Mouse (Mus musculus) heart, embryonic 10.5 days (tissue): ENCODE measurements around the gene Mroh3. TPM values are rescaled to one million over a fixed set of nuclear protein-coding genes. Genes with fewer than 3 reads are reported as not detected.

Experiments
- DNase-seq: peaks from one replicate; pipeline ENCODE4 v3.0.0-alpha.2; 2017; ENCODE audit warnings: low spot score
- H3K27ac ChIP-seq: fragments of 300-500 bp; sonication (generic); 2 replicates; pipeline ENCODE4 v1.5.1; 2016; ENCODE audit warnings: mild to moderate bottlenecking
- H3K27me3 ChIP-seq: fragments of 300-500 bp; sonication (generic); 2 replicates; pipeline ENCODE4 v1.6.1; 2016; ENCODE audit warnings: mild to moderate bottlenecking; ENCODE audit not compliant: poor library complexity, insufficient read depth, severe bottlenecking
- H3K36me3 ChIP-seq: fragments of 300-500 bp; sonication (generic); 2 replicates; pipeline ENCODE4 v1.6.1; 2016; ENCODE audit warnings: mild to moderate bottlenecking, moderate library complexity
- H3K4me1 ChIP-seq: fragments of 300-500 bp; sonication (generic); 2 replicates; pipeline ENCODE4 v1.6.1; 2016; ENCODE audit warnings: mild to moderate bottlenecking
- H3K4me3 ChIP-seq: fragments of 300-500 bp; sonication (generic); 2 replicates; pipeline ENCODE4 v1.5.1; 2016; ENCODE audit warnings: mild to moderate bottlenecking, moderate library complexity
- H3K9me3 ChIP-seq: fragments of 300-500 bp; sonication (generic); 2 replicates; pipeline ENCODE4 v1.6.1; 2016; ENCODE audit warnings: mild to moderate bottlenecking, moderate library complexity
- WGBS: fragments of 180-500 bp; shearing (Covaris S2); methylation state at CpG from one replicate; pipeline ENCODE4 v1.1.7; 2016; 5-methylcytosine and 5-hydroxymethylcytosine counted together
- polyA plus RNA-seq: library from polyadenylated mRNA; unstranded; fragments of >200 nt; fragmentation: Nextera tagmentation; extraction: Ambion mirVana; gene quantifications from 2 replicates; pipeline ENCODE4 v1.2.1, GENCODE M21; 2016

Mroh3 gene
- polyA plus RNA-seq = 0.11 TPM in 1 of 2 replicates, not detected in the other

GRCm38 (mm10) chr1:136212803-136213202 lies at the start of gene Mroh3:
Mroh3 (minus strand) TSS chr1:136212828.
- 27% methylated on average over 3 of the region's 3 CpGs for WGBS
- no peak for DNase-seq
- H3K36me3 ChIP-seq = peaks cover 4% of the 10 kb centered on the region

DNA sequence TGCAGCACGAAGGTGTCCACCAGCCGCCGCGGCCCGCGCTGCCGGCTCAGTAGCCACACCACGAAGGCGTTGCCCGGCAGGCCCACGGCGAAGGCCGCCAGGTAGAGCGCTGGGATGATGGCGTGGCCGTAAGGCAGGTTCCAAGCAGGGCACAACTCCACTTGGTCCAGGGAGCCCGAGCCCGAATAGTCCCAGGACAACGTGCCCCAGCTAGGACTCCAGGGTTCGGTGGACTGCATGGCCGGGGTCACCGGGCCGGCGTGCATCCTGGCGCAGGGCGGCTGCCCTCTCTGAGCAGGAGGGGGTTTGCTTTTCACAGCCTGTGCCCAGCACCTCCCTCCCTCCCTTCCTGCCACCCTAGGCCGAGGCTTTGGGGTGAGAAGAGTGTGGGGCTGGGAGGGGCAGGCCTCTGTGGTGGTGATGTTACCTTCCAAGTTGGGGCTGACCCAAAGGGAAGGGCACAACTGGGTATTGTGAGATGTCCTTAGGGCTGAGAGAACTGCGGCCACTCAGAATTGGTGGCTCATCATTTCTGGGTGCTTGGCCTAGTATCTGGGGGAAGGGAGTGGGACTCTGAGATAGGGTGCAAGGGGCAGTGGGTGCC lies 48.1 kb upstream of the Mroh3 start, which contains the start of gene Gpr25:
TSS of gene Gpr25 (minus strand) at position 239 of the 604 bp plus-strand sequence.
- Histone ChIP-seq H3K4me3 (peak within 1 kb of the TSS; percentile 65), H3K27ac (peak within 1 kb of the TSS; percentile 77), H3K27me3 (peaks cover 80% of the 10 kb centered on the region), H3K36me3 (no peaks in the 10 kb centered on the region), H3K4me1 (peaks cover 20% of the 10 kb centered on the region), H3K9me3 (no peaks in the 10 kb centered on the region)
- 8% methylated on average over 28 of the region's 28 CpGs for WGBS
- no peak for DNase-seq

More at GRCm38 (mm10) chr1:136212803-136213202, at the start of gene Mroh3:
- Histone ChIP-seq H3K4me1 (no peaks in the 10 kb centered on the region), H3K9me3 (no peaks in the 10 kb centered on the region), H3K27me3 (0 out of 2 replicates have a peak, but pooled peaks cover 6% of the 10 kb centered on the region), H3K27ac (no peak within 1 kb of the TSS), H3K4me3 (no peak within 1 kb of the TSS)

DNA sequence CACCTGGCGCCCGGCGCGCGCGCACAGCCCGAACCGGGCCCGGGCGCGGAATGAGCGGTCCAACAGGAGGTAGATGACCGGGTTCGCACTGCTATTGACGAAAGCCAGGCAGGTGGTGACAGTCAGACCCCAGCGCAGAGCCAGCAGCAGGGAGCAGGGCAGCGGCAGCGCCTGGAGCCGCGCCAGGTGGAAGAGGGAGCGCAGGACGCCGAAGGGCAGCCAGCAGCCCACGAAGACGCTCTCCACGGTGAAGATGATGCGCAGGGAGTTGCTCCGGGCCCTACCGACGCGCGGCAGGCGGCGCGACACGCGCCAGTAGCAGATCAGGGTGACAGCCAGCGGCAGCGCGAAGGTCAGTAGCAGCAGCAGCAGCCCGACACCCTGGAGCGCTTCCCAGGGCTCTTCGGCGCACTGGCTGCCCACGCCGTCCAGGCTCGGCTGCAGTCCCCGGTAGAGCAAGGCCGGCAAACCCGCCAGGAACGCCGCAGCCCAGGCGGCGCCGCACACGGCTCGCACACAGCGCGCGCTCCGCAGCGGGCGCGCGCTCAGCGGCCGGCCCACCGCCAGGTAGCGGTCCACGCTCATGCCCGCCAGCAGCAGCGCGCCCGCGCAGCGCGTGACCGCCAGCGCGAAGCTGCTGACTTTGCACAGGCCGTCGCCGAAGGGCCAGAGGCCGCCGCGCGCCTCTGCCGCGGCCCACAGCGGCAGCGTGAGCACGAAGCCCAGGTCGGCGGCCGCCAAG lies 47.4 kb upstream of the Mroh3 start:
- WGBS = under 1% methylated on average over 92 of the region's 95 CpGs
- H3K27me3 ChIP-seq = peaks cover 84% of the 10 kb centered on the region
- H3K9me3 ChIP-seq = no peaks in the 10 kb centered on the region
- H3K4me3 ChIP-seq = peak overlapping the region; percentile 65
- no peaks in the 10 kb centered on the region for H3K36me3 ChIP-seq
- peak overlapping the region; percentile 77 for H3K27ac ChIP-seq
- no peak for DNase-seq
- peaks cover 26% of the 10 kb centered on the region for H3K4me1 ChIP-seq

- no peak for DNase-seq
- H3K9me3 ChIP-seq = no peaks in the 10 kb centered on the region
- H3K27ac ChIP-seq = 0 out of 2 replicates have a peak overlapping the region, but pooled peaks have one; percentile 77
- peak overlapping the region; percentile 65 for H3K4me3 ChIP-seq
- peaks cover 83% of the 10 kb centered on the region for H3K27me3 ChIP-seq
- H3K4me1 ChIP-seq = peaks cover 28% of the 10 kb centered on the region
- 3% methylated on average over 16 of the region's 16 CpGs for WGBS
- H3K36me3 ChIP-seq = no peaks in the 10 kb centered on the region
These were observed 46.9 kb upstream of the Mroh3 start for GRCm38 (mm10) chr1:136259543-136259892.

GRCm38 (mm10) chr1:136258495-136258894 lies 45.9 kb upstream of the Mroh3 start:
- Histone ChIP-seq H3K9me3 (no peaks in the 10 kb centered on the region), H3K4me1 (peaks cover 28% of the 10 kb centered on the region), H3K36me3 (no peaks in the 10 kb centered on the region), H3K27me3 (peaks cover 75% of the 10 kb centered on the region), H3K27ac (no peak overlapping the region), H3K4me3 (no peak overlapping the region)
- DNase-seq = no peak
- 75% methylated on average over 9 of the region's 9 CpGs for WGBS

DNA sequence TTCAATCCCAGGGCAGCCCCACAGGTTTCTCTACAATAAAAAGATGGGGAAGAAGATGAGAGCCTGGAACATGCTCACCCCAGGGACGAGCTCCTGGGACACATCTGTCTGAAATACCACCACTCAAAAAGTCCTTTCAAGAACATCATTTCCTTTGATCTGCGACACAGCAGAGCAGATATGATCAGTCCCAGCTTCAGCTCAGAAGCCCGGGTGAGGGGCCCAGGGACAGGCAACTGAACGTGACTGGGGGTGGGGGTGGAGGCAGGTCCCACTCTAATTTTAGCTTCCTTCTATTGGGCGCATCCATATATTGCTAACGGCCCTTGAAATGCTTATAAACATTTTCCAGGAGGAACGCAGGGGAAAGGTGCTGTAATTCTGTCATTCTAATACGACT lies 43.0 kb upstream of the Mroh3 start:
- Histone ChIP-seq H3K9me3 (no peaks in the 10 kb centered on the region), H3K4me1 (peaks cover 24% of the 10 kb centered on the region), H3K36me3 (no peaks in the 10 kb centered on the region), H3K27ac (0 out of 2 replicates have a peak overlapping the region, but pooled peaks have one; percentile 36), H3K27me3 (peaks cover 47% of the 10 kb centered on the region), H3K4me3 (no peak overlapping the region)
- DNase-seq = no peak
- WGBS = 30% methylated on average over 8 of the region's 8 CpGs

GRCm38 (mm10) chr1:136255174-136255573 lies 42.5 kb upstream of the Mroh3 start:
- H3K27me3 ChIP-seq = peaks cover 42% of the 10 kb centered on the region
- H3K4me1 ChIP-seq = peaks cover 19% of the 10 kb centered on the region
- no peak overlapping the region for H3K4me3 ChIP-seq
- no peak for DNase-seq
- H3K27ac ChIP-seq = 0 out of 2 replicates have a peak overlapping the region, but pooled peaks have one; percentile 36
- H3K9me3 ChIP-seq = no peaks in the 10 kb centered on the region
- 24% methylated on average over 6 of the region's 6 CpGs for WGBS
- no peaks in the 10 kb centered on the region for H3K36me3 ChIP-seq

DNA sequence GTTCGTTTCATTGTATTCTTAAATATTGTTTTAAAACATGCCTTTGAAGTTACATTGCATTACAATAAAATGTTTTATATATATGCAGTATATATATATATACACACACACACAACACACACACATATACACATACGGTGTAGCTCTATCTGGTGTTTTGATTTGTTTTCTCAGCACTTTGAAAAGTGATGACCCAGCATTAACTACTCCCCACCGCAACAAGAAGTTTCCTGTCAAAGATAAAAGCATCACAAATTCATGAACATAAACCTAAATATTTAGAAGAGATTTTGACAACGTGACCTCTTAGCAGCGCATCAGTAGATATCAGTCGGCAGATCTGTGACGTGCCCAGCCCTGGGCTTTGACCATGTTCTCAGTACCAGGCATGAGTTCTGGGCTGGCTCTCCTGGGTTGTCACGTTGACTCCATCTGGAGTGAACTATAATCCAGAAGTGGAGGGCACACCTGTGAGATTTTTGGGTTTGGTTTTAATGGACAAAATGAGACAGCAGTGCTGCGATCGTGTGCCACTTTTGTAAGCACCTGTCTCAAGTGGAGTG lies 42.0 kb upstream of the Mroh3 start:
- DNase-seq = no peak
- WGBS = 80% methylated on average over 10 of the region's 10 CpGs
- Histone ChIP-seq H3K27ac (no peak overlapping the region), H3K27me3 (peaks cover 36% of the 10 kb centered on the region), H3K36me3 (no peaks in the 10 kb centered on the region), H3K4me1 (peaks cover 13% of the 10 kb centered on the region), H3K9me3 (no peaks in the 10 kb centered on the region), H3K4me3 (no peak overlapping the region)

GRCm38 (mm10) chr1:136253472-136253871 lies 40.8 kb upstream of the Mroh3 start:
- Histone ChIP-seq H3K27me3 (peaks cover 25% of the 10 kb centered on the region), H3K36me3 (no peaks in the 10 kb centered on the region), H3K9me3 (no peaks in the 10 kb centered on the region), H3K4me1 (peaks cover 12% of the 10 kb centered on the region), H3K27ac (no peak overlapping the region), H3K4me3 (no peak overlapping the region)
- DNase-seq = no peak
- WGBS = 15% methylated on average over 2 of the region's 2 CpGs

- H3K4me3 ChIP-seq = no peak overlapping the region
- H3K4me1 ChIP-seq = no peaks in the 10 kb centered on the region
- H3K36me3 ChIP-seq = no peaks in the 10 kb centered on the region
- no peak for DNase-seq
- no peaks in the 10 kb centered on the region for H3K27me3 ChIP-seq
- no peak overlapping the region for H3K27ac ChIP-seq
- 66% methylated on average over 5 of the region's 5 CpGs for WGBS
- H3K9me3 ChIP-seq = no peaks in the 10 kb centered on the region
These were observed 37.0 kb upstream of the Mroh3 start for GRCm38 (mm10) chr1:136249662-136250061.

DNA sequence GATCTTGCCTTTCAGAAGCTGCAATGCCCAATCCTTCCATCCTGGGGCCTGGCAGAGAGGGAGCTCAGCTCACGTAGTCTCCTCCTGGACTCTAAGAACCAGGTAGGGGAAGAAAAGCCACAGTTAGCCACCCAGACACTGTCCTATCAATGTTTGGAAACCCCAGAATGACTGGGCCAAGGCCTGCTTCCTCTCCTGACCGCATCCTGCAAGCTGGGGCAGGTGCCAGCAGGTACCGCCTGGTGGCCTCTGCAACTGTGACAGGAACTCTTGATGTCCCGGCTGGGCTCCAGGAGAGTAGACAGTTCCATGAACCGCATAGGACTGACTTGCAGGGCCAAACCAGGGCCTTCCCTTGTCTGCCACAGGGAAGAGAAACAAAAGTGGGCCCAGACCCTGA lies 34.8 kb upstream of the Mroh3 start:
- 85% methylated on average over 5 of the region's 5 CpGs for WGBS
- DNase-seq = no peak
- no peaks in the 10 kb centered on the region for H3K4me1 ChIP-seq
- H3K36me3 ChIP-seq = no peaks in the 10 kb centered on the region
- no peak overlapping the region for H3K4me3 ChIP-seq
- no peaks in the 10 kb centered on the region for H3K9me3 ChIP-seq
- peak overlapping the region; percentile 22; the same call in 1 of the 2 replicates for H3K27ac ChIP-seq
- no peaks in the 10 kb centered on the region for H3K27me3 ChIP-seq

- no peaks in the 10 kb centered on the region for H3K27me3 ChIP-seq
- no peaks in the 10 kb centered on the region for H3K9me3 ChIP-seq
- WGBS = 79% methylated on average over 5 of the region's 5 CpGs
- no peak for DNase-seq
- no peaks in the 10 kb centered on the region for H3K4me1 ChIP-seq
- H3K4me3 ChIP-seq = no peak overlapping the region
- H3K36me3 ChIP-seq = no peaks in the 10 kb centered on the region
- H3K27ac ChIP-seq = no peak overlapping the region
These were observed 31.8 kb upstream of the Mroh3 start for GRCm38 (mm10) chr1:136244469-136244868.

DNA sequence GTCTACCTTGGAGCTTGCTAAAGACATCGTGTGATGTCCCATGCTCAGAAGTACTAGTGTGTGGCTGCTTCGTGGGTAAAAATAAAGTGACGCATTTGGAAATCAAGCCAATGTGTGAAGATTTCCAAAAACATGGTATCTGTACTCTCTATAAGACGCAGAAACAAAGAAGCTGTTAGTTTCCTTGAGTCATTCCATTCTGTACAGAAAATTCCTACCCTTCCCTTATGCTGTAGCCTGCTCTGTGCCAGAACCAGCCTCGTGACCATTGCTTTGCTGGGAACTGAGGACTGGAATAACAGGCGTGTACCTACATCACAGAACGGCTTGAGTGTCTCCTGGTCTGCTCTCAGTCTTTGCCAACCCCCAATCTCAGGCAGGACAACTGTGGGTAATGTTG lies 29.2 kb upstream of the Mroh3 start:
- no peaks in the 10 kb centered on the region for H3K27me3 ChIP-seq
- H3K36me3 ChIP-seq = no peaks in the 10 kb centered on the region
- H3K9me3 ChIP-seq = no peaks in the 10 kb centered on the region
- no peak for DNase-seq
- no peaks in the 10 kb centered on the region for H3K4me1 ChIP-seq
- H3K27ac ChIP-seq = no peak overlapping the region
- no peak overlapping the region for H3K4me3 ChIP-seq
- WGBS = 84% methylated on average over 7 of the region's 7 CpGs
